Mouse (Mus musculus) gastrocnemius, adult 8-10 months (tissue): ENCODE results near the gene Adarb1. TPM values are rescaled to one million over a fixed set of nuclear protein-coding genes. Genes with fewer than 3 reads are reported as not detected.

Experiments used
- DNase-seq, 2 experiments: peaks; one replicate each; pipeline ENCODE4 v3.0.0; 2022; ENCODE audit warnings: low spot score in 2 of 2
- total RNA-seq, 4 experiments: library from RNA; stranded (reverse); gene quantifications; 2 replicates each; pipeline ENCODE4 v1.2.4; 2022

The Adarb1 gene
- total RNA-seq, 4 experiments from 2014 or later: 3.1 to 7.2 (median 6.2) TPM

- DNase-seq: no peak
Observed at GRCm38 (mm10) chr10:77435343-77435742, 17.3 kb upstream of the Adarb1 start.

- peak; percentile 43 to 45 for DNase-seq
Observed at GRCm38 (mm10) chr10:77434457-77435151, 16.5 kb upstream of the Adarb1 start.

DNA sequence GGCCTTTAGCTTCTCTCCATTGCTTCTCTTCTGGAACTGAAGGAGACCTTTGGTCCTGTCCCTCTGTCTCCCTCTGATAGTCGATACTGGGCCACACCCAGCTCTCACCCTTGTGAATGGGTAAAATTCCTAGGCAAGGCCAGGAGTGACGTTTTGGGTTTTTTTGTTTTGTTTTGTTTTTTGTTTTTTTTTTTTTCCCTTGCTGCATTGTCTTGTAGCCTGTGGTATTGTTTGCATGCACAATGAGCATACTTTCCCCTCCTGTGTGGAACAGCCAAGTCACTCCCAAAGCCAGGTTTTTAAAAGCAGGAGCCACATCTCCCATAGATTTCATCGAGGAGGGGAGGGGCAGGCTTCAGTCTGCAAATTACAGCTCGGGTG lies 16.0 kb upstream of the Adarb1 start:
- DNase-seq: no peak

DNA sequence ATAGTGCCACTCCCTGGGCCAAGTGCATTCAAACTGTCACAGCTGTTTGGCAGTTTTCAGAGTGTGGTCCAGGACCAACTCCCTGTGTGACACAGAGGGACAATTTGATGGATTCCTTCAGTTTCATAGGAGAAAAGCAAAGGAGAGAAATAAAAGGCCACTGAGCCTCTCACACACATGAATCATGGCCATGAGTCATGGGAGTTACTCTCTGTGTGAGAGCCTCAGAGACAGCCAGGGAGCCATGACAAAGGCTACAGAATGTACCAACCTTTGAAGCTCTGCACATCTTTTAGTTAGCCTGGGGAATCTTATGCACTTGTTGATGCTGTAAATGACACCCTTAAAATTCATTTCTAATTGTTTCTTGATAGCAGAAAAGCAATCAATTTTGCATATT lies 12.7 kb upstream of the Adarb1 start:
- DNase-seq: no peak

DNA sequence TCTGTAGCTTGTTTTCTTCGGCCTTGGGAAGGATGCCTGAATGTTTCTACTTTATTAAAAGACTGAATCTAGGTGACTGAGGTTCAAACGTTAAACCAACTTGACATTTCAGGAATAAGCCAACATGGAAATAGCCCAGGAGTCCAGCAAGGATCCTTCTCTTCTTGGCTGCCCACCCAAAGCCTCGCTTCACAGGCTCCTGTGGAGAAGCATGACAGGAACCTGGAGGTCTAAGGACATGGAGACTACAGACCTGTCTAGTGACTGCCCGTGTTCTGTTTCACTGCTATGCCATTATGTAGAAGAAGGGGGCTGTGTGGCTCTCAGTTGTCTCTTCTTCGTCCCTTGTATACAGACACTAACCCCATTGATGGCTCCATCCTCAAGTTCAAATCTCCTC lies 11.9 kb upstream of the Adarb1 start:
- DNase-seq: no peak

DNA sequence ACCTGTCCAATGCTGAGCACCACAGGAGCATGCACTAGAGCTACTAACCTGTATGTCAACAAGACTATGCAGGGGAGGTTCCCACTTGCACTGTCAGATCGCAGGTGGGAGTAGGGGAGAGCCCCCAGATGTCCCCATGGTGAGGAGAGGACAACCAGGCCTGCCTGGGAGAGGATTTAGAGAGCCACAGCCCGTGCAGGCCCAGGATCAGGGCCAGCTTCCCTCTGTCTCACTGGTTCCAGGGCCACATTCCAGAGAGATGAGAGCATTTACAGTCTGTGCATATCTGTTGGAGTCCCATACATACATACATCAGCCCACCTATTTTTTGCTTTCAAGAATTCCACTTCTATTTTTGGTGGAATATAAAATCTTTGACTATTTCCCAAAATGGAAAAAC lies 9.5 kb upstream of the Adarb1 start:
- no peak for DNase-seq

- no peak for DNase-seq
Observed at GRCm38 (mm10) chr10:77420190-77420589, 2.1 kb upstream of the Adarb1 start.

DNA sequence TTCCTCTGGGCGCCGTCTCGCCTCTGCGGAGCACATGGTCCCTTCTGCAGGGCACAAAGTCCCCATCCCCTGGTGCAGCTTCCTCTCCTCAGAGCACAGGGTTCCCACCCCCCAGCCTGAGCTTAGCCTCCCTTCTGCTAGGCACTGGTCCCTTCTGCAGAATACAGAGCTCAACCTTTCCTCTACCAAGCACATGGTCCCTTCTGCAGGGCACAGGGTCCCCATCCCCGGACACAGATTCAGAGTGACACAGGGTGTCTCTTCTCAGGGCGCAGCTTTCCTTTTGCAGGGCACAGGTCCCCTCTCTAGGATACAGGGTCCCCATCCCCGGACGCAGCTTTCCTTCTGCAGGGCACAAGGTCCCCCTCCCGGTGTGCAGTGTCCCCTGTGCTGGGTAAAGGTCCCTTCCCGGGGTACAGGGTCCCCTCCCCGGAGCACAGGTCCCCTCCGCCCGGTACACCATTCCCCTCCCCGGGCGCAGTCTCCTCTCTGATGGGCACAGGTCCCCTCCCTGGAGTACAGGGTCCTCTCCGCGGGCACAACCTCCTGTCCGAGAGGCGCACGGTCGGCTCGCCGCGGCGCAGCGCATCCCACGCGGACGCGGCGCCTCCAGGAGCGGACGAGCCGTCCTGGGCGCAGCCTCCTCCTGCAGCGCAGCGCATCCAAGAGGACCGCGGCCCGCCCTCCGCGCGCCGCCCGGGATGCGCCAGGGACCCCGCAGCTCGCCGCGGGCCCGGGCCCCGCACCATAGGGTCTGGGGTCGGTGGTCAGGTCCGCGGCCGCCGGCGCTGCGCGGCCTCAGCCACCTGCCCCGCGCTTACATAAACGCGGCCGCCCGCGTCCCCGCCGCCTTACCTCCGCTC lies 599 bp downstream of the Adarb1 start:
- DNase-seq: no peak

- DNase-seq: no peak
Observed at GRCm38 (mm10) chr10:77416666-77417239, 1.3 kb downstream of the Adarb1 start.

DNA sequence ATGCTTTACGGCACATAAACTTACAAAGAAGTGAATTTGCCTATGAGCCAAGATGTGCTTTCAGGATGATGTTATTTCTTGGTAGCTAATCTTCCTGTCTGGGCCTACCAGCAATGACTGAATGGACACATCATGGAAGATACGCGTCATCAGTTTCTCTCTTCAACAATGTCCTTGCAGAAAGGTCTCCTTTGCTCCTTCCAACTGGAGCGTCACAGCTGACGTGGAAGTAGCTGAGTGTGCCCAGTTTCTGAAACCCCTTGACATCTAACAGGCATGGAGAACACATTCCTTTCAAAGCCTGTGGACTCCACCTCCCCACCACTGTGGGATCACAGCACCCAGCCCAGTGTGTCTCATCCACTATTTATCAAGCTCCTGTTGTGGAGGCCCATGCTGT lies 2.2 kb downstream of the Adarb1 start:
- no peak for DNase-seq

GRCm38 (mm10) chr10:77413791-77414190 lies 4.3 kb downstream of the Adarb1 start:
- no peak for DNase-seq

DNA sequence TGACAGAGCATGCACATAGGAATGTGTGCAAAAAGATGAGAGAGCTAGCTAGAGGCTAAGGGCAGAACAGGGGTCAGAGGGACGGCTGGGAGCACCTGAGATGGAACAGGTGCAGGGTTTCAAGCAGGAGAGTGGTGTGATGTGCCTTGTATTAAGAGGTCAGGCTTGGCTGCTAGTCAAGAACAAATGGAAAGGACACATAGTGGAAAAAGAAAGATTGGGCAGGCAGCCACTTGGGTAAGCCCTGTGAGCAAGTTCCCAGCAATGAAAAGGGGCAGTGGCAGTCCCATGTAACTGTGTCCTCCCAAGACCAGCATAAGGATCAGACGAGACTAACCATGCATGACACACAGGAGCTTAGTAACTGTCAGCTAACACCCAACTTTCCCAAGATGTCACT lies 8.9 kb downstream of the Adarb1 start:
- DNase-seq: no peak

- DNase-seq: no peak
Observed at GRCm38 (mm10) chr10:77408241-77408640, 9.8 kb downstream of the Adarb1 start.

DNA sequence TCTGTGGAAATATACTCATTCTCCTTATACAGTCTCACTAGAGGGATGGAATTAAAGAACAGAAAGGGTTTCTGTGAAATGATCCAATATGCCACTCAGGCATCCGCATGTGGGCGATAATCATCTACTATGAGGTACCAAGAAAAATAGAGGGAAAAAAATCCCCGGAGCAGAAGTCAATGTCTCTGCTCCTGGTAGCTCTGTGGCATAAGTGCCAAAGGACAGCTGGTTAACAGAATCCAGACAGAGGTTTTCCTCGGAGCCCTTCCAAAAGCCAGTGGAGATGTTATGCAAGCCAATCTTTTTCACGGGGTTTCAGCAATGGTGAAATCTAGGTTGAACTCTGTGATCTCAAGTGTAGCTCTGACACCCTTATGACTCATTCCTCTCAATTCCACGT lies 11.6 kb downstream of the Adarb1 start:
- DNase-seq: peak in 1 of 2 experiments; percentile 25

DNA sequence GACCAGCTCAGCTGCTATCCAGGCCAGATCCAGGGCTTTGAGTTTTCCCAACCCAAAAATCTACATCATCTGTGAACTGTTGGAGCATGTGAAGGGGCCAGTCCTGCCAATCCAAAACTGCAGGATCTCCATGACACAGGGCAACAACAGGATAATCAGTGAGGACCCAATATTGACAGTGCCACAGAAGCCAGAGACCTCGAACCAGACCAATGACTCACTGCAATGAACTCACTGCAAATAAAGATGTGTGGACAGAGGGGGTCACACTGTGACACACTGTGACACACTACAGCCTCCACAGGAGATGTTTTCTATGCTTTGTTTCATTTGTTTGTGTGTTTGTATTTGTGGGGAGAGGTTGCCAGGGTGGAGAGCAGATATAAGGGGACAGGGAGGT lies 15.6 kb downstream of the Adarb1 start:
- no peak for DNase-seq

- DNase-seq: no peak
Observed at GRCm38 (mm10) chr10:77401039-77401438, 17.0 kb downstream of the Adarb1 start.

DNA sequence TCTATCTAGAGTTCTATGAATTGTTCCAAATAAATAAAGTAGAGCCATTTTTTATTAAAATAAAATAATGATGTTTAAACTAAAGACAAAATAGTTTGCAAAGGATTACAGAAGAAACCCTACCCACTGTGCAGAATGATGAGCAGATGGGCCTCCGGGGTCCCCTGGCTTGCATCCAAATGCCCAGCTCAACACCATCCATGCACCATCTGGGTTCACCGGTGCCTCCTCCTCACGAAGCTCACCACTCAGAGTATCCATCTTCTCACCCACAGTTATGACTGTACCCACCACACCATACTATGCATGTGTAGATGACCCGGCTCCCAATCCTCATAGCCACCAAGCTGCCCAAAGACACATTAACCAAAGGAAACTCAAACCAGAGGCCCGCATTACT lies 18.1 kb downstream of the Adarb1 start:
- no peak for DNase-seq

- no peak for DNase-seq
Observed at GRCm38 (mm10) chr10:77398082-77398481, 20.0 kb downstream of the Adarb1 start.

- no peak for DNase-seq
Observed at GRCm38 (mm10) chr10:77397056-77397642, 20.9 kb downstream of the Adarb1 start.

DNA sequence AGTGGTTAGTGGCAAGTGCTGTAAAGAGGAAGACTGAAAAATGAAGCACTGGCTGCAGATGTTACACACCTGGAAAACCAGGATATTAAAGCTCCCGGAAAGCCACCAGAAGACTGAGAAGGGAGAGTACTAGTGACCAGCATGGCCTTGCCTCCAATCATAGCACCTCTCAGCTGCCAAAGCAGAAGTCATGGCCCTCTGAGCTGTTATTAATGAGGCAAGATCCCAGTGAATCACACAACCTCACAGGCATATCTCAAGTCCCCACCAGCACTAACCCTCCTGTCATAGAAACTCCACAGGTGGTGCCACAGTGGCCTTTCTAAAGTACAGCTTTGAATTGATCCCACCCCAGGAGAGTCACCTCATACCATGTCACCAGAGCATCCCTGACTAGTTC lies 22.1 kb downstream of the Adarb1 start:
- DNase-seq: no peak

DNA sequence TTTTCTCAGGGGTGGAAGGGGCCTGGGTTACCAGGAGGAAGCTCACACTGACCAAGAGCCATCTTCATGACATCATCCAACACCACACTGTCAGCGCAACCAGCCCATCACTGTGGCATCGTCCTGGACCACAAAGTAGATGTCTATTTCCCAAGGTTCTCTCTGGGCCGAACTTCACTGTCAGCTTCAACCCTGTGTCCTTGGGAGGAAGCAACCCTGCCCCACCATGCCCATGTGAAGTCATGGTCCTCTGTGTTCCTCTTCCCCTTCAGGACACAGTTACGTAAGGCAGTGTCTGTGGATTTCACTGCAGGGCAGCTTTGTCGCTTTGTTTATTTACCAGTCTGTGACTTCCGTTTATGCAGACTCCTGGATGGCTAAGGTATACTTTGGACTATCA lies 27.0 kb downstream of the Adarb1 start:
- no peak for DNase-seq

GRCm38 (mm10) chr10:77387558-77387957 lies 30.5 kb downstream of the Adarb1 start:
- DNase-seq: no peak
